Mouse (Mus musculus): ENCODE data around the gene Cnmd.

The Cnmd gene

DNA sequence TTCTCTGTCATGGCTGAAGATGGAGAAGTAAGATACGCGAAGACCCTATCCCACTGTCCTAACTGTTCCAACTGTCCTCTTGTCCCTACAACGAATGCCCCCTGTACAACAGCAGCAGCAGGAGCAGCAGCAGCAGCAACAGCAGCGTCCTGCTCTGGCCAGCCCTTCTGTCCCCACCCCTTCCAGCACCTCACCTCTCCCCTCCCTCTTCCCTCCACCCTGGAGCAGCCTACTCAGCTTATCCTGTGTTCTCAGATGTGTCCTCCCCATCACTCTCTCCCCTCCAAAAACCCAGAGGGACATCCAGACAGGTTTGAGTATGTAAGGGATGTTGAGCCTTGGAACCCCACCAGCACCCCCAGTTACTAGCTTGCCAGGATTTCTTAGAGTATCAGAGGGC, at the start of gene Cnmd:
Gene Cnmd (minus strand): TSS at position 170 of the 400 bp plus-strand sequence.
- no peak for DNase-seq

DNA sequence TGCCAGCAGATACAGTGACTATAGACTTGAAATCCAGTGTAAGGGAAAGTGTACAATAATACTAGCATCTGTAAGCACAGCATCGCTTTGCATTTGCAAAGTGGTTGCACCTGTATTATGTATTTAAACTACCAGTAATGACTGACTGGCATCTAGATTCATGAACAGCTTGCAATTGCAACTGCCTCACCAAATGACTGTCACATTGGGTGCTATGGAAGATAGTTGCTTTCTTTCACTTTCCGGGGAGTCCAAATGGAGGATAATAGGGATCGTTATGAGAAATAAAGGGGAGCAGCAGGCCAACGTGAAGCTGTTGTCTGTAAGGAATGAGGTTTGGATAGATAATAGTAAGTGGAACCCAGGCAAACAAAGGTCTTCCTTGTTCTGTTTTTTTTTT, 49.3 kb upstream of the Cnmd start:
- DNase-seq: no peak

DNA sequence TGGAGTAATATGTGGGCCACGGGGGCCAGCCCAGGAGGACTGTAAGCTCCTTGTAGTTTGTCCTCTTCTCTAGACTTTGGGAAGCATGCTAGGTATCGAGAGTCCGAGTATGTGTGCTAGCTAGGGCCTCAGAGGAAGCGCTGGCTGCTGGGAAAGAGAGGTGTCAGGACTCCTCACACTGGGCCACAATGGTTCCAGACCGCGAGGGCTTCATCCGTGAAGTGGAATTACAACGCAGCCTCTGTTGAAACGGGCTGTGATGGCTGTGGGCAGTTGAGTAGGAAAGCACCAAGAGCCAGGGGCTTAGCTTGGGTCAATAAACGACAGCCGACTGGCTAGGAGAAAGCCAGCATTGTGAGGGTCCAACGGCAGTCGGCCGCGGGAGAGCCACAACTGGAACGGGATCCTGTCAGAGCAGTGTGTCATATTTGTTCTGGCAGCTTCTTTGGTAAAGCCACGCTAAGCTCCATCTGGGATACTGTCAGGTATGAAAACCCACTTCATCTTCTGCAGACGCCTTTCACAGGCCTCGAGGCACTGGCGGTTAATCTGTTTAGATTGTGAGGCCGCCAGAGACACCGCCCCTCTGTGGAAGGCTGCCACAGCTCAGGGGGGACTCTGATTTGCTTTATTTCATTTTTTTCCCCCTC, 41.7 kb upstream of the Cnmd start:
- no peak for DNase-seq

DNA sequence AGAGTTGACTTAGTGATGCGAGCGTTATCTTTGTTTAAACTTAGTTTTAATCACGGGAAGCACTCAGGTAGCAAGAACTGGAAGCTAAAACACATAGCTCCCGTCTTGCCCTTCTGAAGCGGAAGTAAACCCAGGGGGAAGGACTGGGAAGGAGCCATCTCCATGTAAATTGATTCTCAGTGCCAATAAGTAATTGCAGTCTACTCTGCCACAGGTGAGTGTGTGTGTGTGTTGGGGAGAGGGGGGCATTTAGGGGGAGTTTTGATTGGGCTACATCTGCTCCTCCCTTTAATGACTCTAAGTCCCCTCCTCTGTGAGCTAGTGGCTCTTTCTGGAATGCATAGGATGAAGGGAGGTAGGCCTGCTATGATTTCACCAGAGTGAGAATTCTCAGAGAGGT, 39.6 kb upstream of the Cnmd start:
- DNase-seq: no peak

DNA sequence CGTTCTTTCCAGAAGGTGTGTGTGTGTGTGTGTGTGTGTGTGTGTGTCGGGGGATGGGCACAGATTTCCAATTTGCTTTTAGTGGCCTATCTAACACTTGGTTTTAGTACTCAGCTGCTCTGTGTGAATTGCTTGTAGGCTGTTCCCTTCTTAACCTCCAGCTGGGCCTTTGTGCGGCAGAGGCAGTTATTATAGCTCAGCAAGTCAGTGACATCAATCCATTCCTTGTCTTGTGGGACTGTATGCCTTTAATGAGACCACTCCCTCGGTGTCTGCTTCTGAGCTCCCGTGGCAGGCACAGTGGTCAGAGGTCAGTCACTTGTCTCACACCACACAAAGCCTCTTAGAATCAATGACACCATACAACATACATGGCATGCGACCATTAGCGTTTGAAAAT, 39.1 kb upstream of the Cnmd start:
- no peak for DNase-seq

DNA sequence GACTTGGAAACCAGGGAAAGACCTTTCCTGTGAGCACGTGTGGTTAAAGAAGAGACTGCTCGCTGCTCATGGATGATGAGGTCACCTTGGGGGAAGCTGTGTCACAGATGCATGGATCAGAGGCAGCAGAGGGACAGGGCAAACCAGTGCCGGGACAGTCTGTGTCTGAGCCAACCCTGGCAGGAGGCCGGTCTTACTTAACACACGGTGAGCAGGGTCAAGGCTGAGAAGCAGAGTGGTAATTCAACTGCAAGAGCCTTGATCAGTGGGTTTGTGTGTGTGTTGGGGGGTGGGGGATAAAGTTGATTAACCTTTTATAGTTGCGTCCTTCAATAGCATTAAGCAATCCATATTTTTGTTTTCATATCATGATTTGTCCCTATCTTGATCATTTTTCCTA, 37.4 kb upstream of the Cnmd start:
- DNase-seq: no peak

DNA sequence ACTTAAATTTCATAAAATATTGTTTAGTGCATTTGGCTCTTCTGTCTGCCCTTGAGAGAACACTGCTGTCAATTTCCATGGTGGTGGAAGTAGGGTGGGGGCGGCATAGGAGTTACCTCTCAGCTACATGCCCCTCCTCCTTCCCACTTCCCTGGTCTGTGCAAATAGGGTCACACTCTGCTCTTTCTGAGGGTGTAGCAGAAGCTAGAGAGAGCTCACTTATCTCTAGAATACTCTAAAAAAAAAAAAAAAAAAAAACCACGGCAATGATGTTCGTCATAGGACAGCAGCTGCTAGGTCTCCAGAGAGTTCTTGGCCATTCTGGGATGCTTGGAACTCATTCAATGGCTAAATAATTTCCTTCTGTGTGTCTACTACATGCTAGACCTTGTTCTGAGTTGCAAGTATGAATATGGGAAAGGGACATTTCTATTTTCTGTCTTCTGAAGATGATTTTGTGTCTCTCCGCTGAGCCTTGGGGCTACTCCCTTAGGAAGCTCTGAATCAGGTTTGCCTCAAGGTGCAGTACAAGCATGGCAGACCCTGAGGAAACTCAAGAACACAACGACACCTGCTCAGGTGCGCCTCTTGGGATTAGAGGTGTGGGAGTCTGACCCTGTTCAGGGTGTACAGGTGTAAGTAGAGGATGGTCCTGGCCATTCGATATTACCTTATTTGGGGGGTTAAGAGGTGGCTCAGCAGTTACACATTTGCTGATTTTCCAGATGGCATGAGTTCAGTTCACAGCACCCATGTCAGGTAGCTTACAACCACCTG, 28.3 kb upstream of the Cnmd start:
- DNase-seq: no peak

DNA sequence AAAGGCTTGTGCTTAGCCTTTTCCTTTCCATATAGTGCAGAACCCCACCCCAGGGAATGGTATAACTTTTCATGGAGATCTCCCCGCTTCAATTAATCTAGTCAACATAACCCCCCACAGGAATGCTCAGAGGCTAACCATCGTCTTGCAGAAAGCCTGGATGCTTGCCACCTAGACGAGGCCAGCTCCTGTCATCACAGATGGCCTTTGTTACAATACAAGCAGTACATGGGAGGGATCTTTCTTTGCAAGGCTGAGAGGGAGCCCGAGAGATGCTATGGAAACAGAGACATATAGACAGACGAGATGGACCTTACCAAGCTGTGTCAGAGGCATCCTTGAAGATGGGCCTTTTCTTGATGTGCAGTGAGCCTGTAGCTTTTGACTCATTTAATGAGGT, 18.7 kb upstream of the Cnmd start:
- no peak for DNase-seq

DNA sequence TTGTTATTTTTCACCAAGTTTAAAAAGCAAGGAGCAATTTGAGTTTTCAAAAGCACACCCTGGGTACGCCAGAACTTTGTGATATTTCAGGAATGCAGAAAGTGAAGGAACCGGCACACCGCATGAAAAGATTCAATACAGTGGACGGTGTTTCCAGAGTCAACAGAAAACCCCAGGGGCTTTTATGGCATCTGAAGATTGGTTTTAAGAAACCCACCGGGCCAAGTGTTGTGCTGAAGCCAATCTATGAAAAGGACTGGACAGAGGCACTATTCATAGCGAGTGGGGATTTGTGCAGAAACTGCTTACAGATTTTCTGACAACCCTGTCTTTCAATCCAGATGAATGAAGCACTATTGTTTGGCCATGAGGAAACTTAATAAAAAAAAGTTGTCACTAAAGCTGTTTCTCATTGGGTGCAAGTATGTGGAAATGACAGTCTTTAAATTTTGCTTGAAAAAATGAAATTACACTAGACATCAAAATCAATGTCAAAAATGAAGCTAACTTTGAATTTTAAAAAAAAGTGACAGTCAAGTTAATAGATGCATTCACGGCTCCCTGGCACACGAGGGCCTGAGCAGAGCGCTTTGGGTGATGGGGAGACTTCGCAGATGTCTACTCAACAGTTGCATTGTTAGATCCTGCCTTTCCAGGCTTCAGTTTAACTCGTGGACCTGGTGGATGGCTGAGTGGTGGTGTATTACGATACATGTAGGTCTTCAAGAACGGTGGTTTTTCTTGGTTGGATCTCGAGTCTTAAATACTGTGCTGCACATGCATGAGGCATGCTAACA, 16.1 kb upstream of the Cnmd start:
- DNase-seq: no peak

DNA sequence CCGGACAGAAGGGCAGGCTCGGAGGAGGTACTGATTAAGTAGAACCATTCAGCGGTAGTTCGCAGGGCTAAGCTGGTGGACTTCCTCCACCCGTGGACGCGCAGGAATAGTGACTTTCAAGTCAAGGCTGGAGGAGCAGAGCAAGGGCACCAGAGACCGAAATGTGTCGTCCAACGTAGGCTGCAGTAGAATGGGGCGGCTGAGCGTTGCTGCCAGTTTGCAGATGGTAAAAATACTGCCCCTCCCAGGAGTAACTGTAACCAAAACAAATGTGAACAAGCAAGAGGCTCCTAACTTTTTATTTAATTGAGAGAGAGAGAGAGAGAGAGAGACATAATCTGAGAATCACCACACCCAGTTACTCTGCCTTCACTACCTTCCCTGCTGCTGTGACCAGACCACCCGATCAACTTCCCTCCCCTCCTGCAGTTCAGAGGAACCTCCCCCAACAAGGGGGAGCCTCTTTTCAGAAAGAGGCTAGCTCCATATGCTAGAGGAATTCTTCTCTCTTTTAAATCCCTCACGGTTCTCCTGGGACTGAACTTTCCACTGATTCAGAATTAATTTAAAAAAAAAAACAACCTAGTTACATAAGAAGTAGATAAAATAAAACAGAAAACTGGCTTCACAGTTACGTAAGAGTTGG, 15.3 kb upstream of the Cnmd start:
- no peak for DNase-seq

DNA sequence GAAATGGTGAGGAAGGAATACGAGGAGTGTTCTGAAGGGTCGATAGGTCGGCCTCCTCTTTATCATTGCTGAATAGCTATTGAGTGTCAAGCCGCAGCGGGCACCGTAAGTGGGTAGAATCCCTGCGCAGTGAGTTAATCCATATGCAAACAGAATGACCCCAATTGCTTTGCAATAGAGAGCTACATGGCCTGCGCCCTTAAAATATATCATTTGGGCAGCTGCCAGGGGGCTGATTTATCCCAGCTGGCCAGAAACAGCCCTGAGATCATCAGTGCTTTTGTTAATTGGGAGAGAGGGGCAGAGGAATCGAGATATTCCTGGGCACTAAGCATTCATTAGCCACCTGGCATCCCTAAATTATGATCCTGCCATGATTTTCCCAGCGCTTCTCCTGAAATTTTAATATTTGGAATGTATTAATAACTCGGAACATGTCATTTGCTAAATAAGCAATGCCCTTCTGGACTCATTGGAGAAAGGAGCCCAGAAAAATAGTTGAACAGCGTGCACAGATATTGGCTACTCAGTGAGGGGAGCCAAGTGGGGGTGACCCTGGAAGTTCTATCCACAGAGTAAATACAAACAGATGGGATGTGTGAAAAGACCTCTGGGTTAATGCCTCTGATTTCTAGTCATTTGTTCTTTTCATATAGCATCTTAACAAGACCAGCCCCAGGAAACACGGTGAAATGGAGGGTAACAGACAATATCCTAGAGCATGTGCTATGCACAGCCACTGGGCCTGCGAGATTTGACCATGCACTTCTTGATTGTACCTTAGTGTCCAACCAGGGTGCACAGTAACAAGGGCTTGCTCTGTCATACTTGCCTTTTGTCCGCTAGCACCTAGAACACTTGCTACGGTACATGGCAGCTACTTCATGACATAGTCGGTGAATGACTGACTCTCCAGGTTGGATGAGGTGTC, 11.4 kb upstream of the Cnmd start:
- DNase-seq: no peak

DNA sequence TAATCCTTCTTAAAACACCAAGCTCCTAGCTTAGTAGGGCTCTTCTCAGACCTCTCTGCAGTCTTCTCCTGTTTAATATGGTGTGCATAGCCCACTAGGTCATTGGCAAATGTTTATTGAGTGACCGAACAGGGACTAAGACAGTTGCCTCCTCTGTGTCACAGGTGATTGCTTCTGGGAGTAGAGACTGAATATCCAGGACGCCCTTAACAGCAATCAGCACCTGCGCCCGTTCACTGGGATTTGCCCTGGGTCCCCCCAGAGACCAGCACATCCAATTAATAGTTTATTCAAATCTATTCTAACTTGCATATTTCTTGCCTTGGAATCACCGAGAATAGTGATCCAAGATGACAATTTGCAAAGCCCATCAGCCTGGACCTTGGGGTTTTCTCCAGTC, 10.6 kb upstream of the Cnmd start:
- no peak for DNase-seq

DNA sequence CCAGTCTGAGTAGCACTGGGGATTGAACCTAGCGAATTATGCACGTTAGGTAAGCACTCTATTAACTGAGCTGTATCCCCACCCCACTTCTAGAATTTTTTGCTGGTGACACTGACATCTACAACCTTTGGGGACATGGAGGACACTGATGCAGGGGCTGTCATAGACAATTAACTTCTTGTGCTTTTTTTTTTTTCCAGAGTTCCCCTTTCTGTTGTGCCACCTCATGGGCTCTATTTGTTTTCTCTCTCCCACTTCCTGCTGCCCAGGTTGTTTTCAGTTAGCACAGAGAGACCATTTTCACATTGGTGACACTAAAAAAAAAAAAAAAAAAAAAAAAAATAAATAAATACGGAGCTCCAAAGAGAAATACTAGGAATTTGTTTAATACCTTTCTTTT, 9.0 kb upstream of the Cnmd start:
- no peak for DNase-seq

DNA sequence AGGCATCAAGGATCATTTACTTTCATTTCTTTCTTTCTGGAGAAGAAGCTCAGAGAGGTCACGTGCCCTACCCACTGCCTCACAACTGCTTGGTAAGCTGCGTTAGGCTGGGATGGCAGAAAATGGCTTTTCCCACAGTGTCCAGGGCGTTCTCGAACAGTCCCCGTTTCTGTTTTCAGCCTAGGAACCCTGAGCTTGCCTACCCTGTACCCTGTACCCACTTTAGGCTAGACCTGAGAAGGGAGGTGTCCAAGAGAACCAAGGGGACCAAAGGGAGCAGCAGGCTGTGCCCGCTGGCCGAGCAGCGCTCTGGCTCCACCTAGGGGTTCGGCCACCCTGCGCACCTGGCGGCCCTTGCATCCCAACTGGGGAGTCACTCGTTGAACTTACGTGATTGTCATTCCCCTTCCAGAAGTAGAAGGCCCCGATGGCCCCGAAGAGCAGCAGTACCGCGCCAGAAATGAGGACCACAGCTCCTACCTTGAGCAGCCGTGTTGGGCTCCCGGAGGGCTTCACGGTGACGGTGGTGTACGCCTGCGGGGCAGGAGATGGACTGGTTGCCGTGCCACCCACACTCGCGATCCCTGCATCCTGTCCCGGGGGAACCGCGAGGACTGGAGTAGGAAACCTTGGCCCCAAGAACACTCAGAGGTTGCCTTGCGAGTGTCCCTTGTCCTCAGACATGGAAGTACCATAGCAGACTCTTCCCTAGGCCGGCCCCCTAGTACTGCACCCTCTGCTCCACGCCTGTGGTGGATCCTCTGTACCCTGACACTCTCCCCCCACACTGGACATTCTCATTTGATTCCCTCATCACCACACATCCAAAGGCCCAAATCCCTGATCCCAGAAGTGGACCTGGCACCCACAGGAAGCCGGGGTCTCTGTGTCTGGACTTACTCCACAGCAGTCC, 709 bp downstream of the Cnmd start:
- DNase-seq: peak; percentile 59

DNA sequence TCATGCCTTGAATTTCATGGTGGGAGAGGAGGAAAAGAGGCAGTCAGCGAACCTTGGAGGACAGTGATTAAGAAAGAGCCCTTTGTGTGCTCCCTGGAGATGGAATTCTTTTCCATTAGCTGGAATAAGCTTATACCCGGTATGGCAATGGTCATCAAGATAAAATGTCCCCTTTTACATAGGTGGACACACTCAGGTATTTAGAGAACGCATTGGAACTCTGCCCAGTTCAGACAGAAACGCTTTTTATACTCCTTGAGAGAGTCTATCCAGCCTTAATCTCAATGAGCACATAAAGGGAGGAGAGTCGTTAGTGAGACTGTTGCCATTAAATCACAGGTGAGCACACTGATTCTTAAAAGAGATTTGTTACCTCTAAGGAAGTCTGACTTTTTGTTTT, 1.5 kb downstream of the Cnmd start:
- no peak for DNase-seq

DNA sequence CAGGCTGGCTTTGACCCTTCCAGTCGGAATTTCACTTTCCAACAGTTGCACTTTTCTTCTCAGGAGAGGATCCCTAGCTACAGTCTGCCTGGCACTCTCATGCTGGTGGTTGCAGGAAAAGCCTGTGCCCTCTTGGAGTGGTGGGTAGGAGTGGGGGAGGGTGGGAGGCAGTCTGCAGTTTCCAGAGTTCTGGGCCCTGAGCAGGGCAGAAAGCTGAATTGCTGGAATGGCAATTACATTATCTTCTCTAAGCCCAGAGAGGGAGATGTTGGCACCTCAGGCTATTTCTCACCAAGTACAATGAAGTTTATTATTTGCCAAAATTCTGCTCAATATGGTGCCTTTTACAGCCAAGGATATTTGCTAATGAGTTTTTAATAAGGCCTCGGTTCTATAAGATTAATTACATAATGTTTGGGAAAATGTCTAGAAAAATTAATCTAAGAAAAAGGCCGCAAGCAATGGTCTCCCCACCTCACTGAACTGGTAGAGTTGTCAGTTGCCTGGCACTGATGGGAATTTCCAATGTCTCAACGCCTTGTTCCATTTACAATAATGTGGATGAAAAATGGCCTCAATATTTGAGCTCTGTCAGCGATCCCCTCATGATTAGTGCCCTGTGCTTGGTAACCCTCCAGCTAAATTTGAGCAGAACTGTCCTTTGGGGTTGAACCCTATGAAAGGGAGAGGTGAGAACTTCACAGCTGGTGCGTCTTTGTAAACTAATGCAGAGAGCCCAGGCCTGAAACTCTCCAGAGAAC, 3.0 kb downstream of the Cnmd start:
- no peak for DNase-seq

DNA sequence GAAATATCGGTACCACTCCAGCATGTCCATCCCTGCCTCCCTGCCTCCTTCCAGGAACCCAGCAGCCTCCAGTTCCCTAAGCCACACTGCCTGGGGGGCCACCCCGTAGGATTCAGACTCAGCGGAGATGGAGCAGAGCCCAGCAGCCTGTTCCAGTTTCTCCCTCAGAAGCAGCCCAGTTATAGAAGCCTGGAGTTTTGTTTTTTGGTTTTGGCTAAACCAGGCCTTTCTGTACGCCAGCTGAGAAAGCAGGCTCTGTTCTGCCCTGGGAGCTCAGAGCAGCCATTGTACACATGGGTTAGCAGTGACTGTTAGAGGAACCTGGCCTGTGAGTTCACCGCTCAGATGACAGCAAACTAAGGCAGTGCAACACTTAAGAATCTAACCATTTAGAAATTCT, 3.7 kb downstream of the Cnmd start:
- no peak for DNase-seq

DNA sequence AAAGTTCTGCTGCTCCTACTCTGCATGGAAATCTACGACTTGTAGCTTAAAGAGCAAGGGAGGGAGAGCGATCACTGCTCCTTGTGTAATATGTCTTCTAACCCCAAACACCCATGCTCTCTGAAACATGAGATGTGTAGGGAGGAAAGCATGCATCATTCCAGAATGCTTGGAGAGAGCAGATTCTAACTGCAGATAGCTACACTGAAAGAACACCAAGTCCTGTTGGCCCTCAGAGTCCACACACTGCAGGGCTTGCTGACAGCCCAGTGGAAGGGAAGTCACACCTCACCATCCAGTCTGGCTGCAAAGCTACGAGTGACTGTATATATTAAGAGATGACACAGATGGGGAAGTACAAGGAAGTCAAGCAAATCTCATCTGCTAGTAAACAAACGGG, 9.3 kb downstream of the Cnmd start:
- no peak for DNase-seq

DNA sequence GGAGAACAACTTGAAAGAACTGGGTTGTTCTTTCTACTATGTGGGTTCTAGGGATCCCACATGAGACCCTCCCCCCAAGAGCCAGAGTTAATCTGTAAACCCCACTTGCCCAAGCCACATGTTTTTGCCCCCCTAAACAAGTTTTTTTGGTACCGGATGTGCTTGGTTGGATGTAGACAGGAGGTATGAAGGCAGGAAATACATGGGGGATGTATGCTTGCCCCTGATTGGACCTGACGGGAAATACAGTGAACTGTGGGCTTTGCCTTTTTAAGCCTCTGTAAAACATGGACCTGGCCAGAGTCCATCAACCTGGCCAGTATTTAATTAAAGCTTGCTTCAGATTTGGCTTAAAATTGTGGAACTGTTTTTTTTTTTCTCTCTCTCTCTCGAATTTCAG, 12.3 kb downstream of the Cnmd start:
- no peak for DNase-seq

DNA sequence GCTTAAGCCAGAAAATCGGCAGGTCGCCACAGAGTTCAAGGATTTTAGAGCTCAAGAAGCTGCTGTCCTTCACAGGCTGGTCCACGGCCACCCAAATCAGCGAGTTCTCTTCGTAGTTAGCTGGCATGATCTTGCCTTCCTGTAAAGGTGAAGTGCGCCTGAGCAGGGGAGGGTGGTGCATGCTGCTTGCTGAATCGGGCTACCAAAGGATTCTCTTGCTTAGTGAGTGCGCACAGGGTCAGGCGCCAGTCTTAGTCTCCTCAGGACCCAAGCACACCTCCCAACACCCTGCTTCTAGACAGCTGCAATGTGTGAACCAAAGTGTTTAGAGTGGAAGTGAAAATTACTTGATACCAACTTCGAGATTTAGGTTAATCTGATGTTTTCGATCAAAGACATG, 16.6 kb downstream of the Cnmd start:
- no peak for DNase-seq
